Mouse (Mus musculus): ENCODE measurements at regions not wholly inside any gene's neighbourhood (a gene's known extent, or its start where the extent isn't known, plus 50 kb on each side); places are given as distances from the start of the nearest gene placed in this dataset.

GRCm38 (mm10) chr1:47112494-47112893 is 219.8 kb upstream of the Slc39a10 start:
- TF ChIP-seq EP300 (IDR thresholded peaks at IDR 0.05; ENCODE audit: insufficient read depth, low read depth, low read length) (no peak), CTCF (IDR thresholded peaks at IDR 0.05) (no peak)
